Mouse (Mus musculus) intestine, embryonic 16.5 days (tissue): ENCODE measurements around the gene Ccdc90b. TPM values are rescaled to one million over a fixed set of nuclear protein-coding genes. Genes with fewer than 3 reads are reported as not detected.

Source experiments
- ATAC-seq: fragments of 200-750 bp; cut with Nextera tagmentation; 2 replicates; pipeline ENCODE4 v1.8.0; 2017; ENCODE audit warnings: moderate TSS enrichment, moderate library complexity
- H3K27ac ChIP-seq: fragments of 300-500 bp; sonication (generic); 2 replicates; pipeline ENCODE4 v1.5.1; 2014; ENCODE audit warnings: mild to moderate bottlenecking, low read length
- H3K27me3 ChIP-seq: fragments of 300-500 bp; sonication (generic); replicated peaks from 2 replicates; pipeline ENCODE4 v1.6.1; 2014; ENCODE audit warnings: low read length, control low read depth, mixed read lengths; ENCODE audit not compliant: control insufficient read depth, insufficient read depth
- H3K36me3 ChIP-seq: fragments of 300-500 bp; sonication (generic); 2 replicates; pipeline ENCODE4 v1.6.1; 2014; ENCODE audit warnings: low read length, control low read depth; ENCODE audit not compliant: control insufficient read depth, insufficient read depth
- H3K4me1 ChIP-seq: fragments of 300-500 bp; sonication (generic); 2 replicates; pipeline ENCODE4 v1.6.1; 2014; ENCODE audit warnings: low read length, control low read depth, mixed read lengths; ENCODE audit not compliant: control insufficient read depth, insufficient read depth
- H3K4me2 ChIP-seq: fragments of 300-500 bp; sonication (generic); 2 replicates; pipeline ENCODE4 v1.6.1; 2014; ENCODE audit warnings: low read depth, low read length, control low read depth
- H3K4me3 ChIP-seq: fragments of 300-500 bp; sonication (generic); 2 replicates; pipeline ENCODE4 v1.5.1; 2014; ENCODE audit warnings: mild to moderate bottlenecking, low read length
- H3K9ac ChIP-seq: fragments of 300-500 bp; sonication (generic); 2 replicates; pipeline ENCODE4 v1.6.1; 2014; ENCODE audit warnings: low read depth, low read length
- H3K9me3 ChIP-seq: fragments of 300-500 bp; sonication (generic); 2 replicates; pipeline ENCODE4 v1.6.1; 2016; ENCODE audit warnings: low read length, control low read depth; ENCODE audit not compliant: control insufficient read depth
- WGBS: fragments of 180-500 bp; shearing (Covaris S2); extraction: QIAGEN DNeasy Blood & Tissue Kit; methylation state at CpG from one replicate; pipeline ENCODE4 v1.1.7; 2014; 5-methylcytosine and 5-hydroxymethylcytosine counted together
- polyA plus RNA-seq: library from polyadenylated mRNA; unstranded; fragments of >200 nt; fragmentation: Nextera tagmentation; extraction: Ambion mirVana; gene quantifications from 2 replicates; pipeline ENCODE4 v1.2.1, GENCODE M21; 2015

The Ccdc90b gene
- polyA plus RNA-seq = 42.5 and 43.9 TPM in 2 replicates

GRCm38 (mm10) chr7:92560986-92561876, at the start of gene Ccdc90b:
Gene Ccdc90b (plus strand): TSS chr7:92561149.
- Histone ChIP-seq H3K4me2 (peak within 1 kb of the TSS; percentile 67), H3K36me3 (no peaks in the 10 kb centered on the region)

GRCm38 (mm10) chr7:92520397-92520796, 40.6 kb upstream of the Ccdc90b start:
- Histone ChIP-seq H3K27ac (no peak overlapping the region), H3K4me2 (no peak overlapping the region), H3K27me3 (no peaks in the 10 kb centered on the region), H3K4me3 (no peak overlapping the region), H3K36me3 (no peaks in the 10 kb centered on the region), H3K9ac (no peak overlapping the region), H3K4me1 (no peaks in the 10 kb centered on the region), H3K9me3 (no peaks in the 10 kb centered on the region)
- WGBS = 74% methylated on average over 3 of the region's 3 CpGs
- ATAC-seq = no peak

More at GRCm38 (mm10) chr7:92560986-92561876, at the start of gene Ccdc90b:
- peak within 1 kb of the TSS; percentile 96 for H3K4me3 ChIP-seq
- ATAC-seq = peak; percentile 99
- H3K9ac ChIP-seq = peak within 1 kb of the TSS; percentile 91
- H3K9me3 ChIP-seq = no peaks in the 10 kb centered on the region
- peaks cover 5% of the 10 kb centered on the region; the same call in 1 of the 2 replicates for H3K4me1 ChIP-seq
- H3K27ac ChIP-seq = peak within 1 kb of the TSS; percentile 97
- under 1% methylated on average over 60 of the region's 60 CpGs for WGBS
- H3K27me3 ChIP-seq = no peaks in the 10 kb centered on the region

GRCm38 (mm10) chr7:92520820-92521219, 40.1 kb upstream of the Ccdc90b start:
- Histone ChIP-seq H3K9me3 (no peaks in the 10 kb centered on the region), H3K9ac (no peak overlapping the region), H3K27me3 (no peaks in the 10 kb centered on the region), H3K4me3 (no peak overlapping the region), H3K36me3 (no peaks in the 10 kb centered on the region), H3K4me2 (no peak overlapping the region), H3K4me1 (no peaks in the 10 kb centered on the region), H3K27ac (no peak overlapping the region)
- ATAC-seq = no peak
- 48% methylated on average over 4 of the region's 4 CpGs for WGBS

- Histone ChIP-seq H3K27ac (no peak overlapping the region), H3K36me3 (no peaks in the 10 kb centered on the region), H3K4me2 (no peak overlapping the region), H3K4me3 (no peak overlapping the region), H3K27me3 (no peaks in the 10 kb centered on the region), H3K9ac (no peak overlapping the region), H3K4me1 (no peaks in the 10 kb centered on the region), H3K9me3 (no peaks in the 10 kb centered on the region)
- no peak for ATAC-seq
- WGBS = 95% methylated on average over 4 of the region's 4 CpGs
Observed at GRCm38 (mm10) chr7:92529245-92529644, 31.7 kb upstream of the Ccdc90b start.

GRCm38 (mm10) chr7:92532351-92533036, 28.5 kb upstream of the Ccdc90b start:
- no peaks in the 10 kb centered on the region for H3K36me3 ChIP-seq
- 65% methylated on average over 6 of the region's 6 CpGs for WGBS
- H3K9ac ChIP-seq = no peak overlapping the region

GRCm38 (mm10) chr7:92546763-92547162, 14.2 kb upstream of the Ccdc90b start:
- WGBS = 75% methylated on average over 2 of the region's 2 CpGs
- H3K4me3 ChIP-seq = no peak overlapping the region
- no peaks in the 10 kb centered on the region for H3K27me3 ChIP-seq
- H3K27ac ChIP-seq = no peak overlapping the region
- ATAC-seq = no peak
- no peaks in the 10 kb centered on the region for H3K9me3 ChIP-seq
- H3K4me1 ChIP-seq = no peaks in the 10 kb centered on the region
- no peak overlapping the region for H3K4me2 ChIP-seq
- H3K9ac ChIP-seq = no peak overlapping the region
- no peaks in the 10 kb centered on the region for H3K36me3 ChIP-seq

More at GRCm38 (mm10) chr7:92532351-92533036, 28.5 kb upstream of the Ccdc90b start:
- H3K4me3 ChIP-seq = no peak overlapping the region
- H3K4me2 ChIP-seq = no peak overlapping the region
- no peaks in the 10 kb centered on the region for H3K27me3 ChIP-seq
- ATAC-seq = no peak
- no peaks in the 10 kb centered on the region for H3K4me1 ChIP-seq
- no peak overlapping the region for H3K27ac ChIP-seq
- H3K9me3 ChIP-seq = no peaks in the 10 kb centered on the region

- Histone ChIP-seq H3K27ac (no peak overlapping the region), H3K9ac (no peak overlapping the region), H3K27me3 (no peaks in the 10 kb centered on the region), H3K4me2 (no peak overlapping the region), H3K9me3 (no peaks in the 10 kb centered on the region), H3K4me3 (no peak overlapping the region), H3K36me3 (no peaks in the 10 kb centered on the region), H3K4me1 (no peaks in the 10 kb centered on the region)
- no peak for ATAC-seq
- 78% methylated on average over 6 of the region's 6 CpGs for WGBS
Observed at GRCm38 (mm10) chr7:92550248-92550989, 10.5 kb upstream of the Ccdc90b start.

- no peak overlapping the region for H3K27ac ChIP-seq
- no peak for ATAC-seq
- H3K36me3 ChIP-seq = no peaks in the 10 kb centered on the region
- H3K4me3 ChIP-seq = no peak overlapping the region
- no peaks in the 10 kb centered on the region for H3K27me3 ChIP-seq
- H3K9me3 ChIP-seq = no peaks in the 10 kb centered on the region
- no peak overlapping the region for H3K4me2 ChIP-seq
- H3K9ac ChIP-seq = no peak overlapping the region
- H3K4me1 ChIP-seq = no peaks in the 10 kb centered on the region
- 48% methylated on average over 4 of the region's 4 CpGs for WGBS
Observed at GRCm38 (mm10) chr7:92550990-92551392, 10.0 kb upstream of the Ccdc90b start.

GRCm38 (mm10) chr7:92558744-92559143, 2.2 kb upstream of the Ccdc90b start:
- H3K4me1 ChIP-seq = peaks cover 5% of the 10 kb centered on the region; the same call in 1 of the 2 replicates
- no peak overlapping the region for H3K4me2 ChIP-seq
- H3K9ac ChIP-seq = no peak overlapping the region
- WGBS = 90% methylated on average over 2 of the region's 2 CpGs
- no peak overlapping the region for H3K4me3 ChIP-seq
- H3K9me3 ChIP-seq = no peaks in the 10 kb centered on the region
- H3K36me3 ChIP-seq = no peaks in the 10 kb centered on the region
- no peak for ATAC-seq
- no peak overlapping the region for H3K27ac ChIP-seq
- no peaks in the 10 kb centered on the region for H3K27me3 ChIP-seq
